Mouse (Mus musculus) liver, postnatal 0 days (tissue): ENCODE data around the gene Gak.

Experiments
- CTCF ChIP-seq: sonication (generic); IDR thresholded peaks from 2 replicates; pipeline ENCODE4 v1.5.1; 2016; ENCODE audit warnings: antibody characterized with exemption, low read depth
- EP300 ChIP-seq: IDR thresholded peaks from 2 replicates; pipeline ENCODE4 v1.6.1; 2016; ENCODE audit warnings: antibody characterized with exemption, low read depth, mild to moderate bottlenecking

DNA sequence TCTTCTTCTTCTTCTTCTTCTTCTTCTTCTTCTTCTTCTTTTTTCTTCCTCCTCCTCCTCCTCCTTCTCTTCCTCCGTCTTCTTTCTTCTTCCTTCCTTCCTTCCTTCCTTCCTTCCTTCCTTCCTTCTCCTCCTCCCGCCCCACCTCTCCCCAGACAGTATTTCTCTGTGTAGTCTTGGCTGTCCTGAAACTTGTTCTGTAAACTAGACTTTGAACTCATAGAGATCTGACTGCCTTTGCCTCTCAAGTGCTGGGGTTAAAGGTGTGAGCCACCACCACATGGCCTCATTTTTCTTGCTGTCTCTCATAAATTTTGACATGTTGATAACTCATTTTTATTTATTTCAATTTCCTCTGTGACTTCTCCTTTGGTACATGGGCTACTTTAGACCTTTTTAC, 67.1 kb downstream of the Gak start:
- TF ChIP-seq CTCF (no peak), EP300 (no peak)
